Comparison of ENCODE assay signal across 27 mouse cellular contexts in the genomic region with DNA sequence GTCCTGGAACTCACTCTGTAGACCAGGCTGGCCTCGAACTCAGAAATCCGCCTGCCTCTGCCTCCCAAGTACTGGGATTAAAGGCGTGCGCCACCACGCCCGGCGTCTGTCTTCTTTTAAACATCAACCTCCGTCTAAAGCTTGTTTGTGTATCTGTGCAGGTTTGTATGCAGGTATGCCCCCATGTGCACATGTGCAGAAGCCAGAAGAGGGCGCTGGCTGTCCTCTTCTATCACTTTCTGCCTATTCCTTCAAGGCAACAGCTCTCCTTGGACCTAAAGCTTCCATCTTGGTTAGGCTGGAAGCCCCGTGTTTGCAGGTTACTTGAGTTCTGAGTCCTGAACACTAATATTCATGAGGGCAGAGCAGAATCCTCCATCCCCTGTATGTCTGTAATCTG. TPM values are rescaled to one million over a fixed set of nuclear protein-coding genes. Genes with fewer than 3 reads are reported as not detected.
A peak's percentile ranks its signal among the peaks of the same experiment; 100 is the strongest.
DNase-seq lines count a peak whose midpoint lies in the region; ATAC-seq and TF ChIP-seq lines count a peak whose summit lies in the region.
"Had no signal": no experiment of that assay in that cellular context is flagged by ENCODE, and none has a peak within 500 bp of the region (broad histone marks: within the 10 kb centered on the region; RNA-seq: fewer than 3 reads in every experiment).

No protein-coding gene starts in this region.

- peak; percentile 28; the same call in 1 of the 2 replicates for TF ChIP-seq CTCF in liver, postnatal 0 days (IDR thresholded peaks at IDR 0.05; ENCODE audit: low read depth)
- TF ChIP-seq CTCF in ES-Bruce4 (IDR thresholded peaks at IDR 0.05; ENCODE audit: low read depth, low read length) (peak; percentile 7), MEL (IDR thresholded peaks at IDR 0.05 in 2 of 3, conservative IDR thresholded peaks at IDR 0.05 in 1 of 3; ENCODE audit: control insufficient read depth in 1 of 3, insufficient read depth in 1 of 3, low read depth in 2 of 3, low read length in 3 of 3, poor library complexity in 1 of 3, severe bottlenecking in 1 of 3) (peak; percentile 7 to 26 (median 20); a peak in 3 of 6 replicates)

- ATAC-seq in liver, postnatal 0 days = no peak
- ATAC-seq in liver, embryonic 11.5 days (replicated peaks; ENCODE audit: low FRiP score) = no peak
- ATAC-seq: forebrain, embryonic 13.5 days; forebrain, postnatal 0 days; hindbrain, embryonic 16.5 days; intestine, embryonic 15.5 days had no signal

- no peak for DNase-seq in liver, postnatal 0 days
- no peak for DNase-seq in liver, embryonic 11.5 days (ENCODE audit: low spot score)
- peak; percentile 23 for DNase-seq in MEL (ENCODE audit: low read depth, low spot score)
- peak; percentile 82 for DNase-seq in ZHBTc4 (ENCODE audit: low read depth, low spot score)
- DNase-seq in kidney, adult 9 months = no peak
- DNase-seq in frontal cortex, postnatal 14 days (ENCODE audit: low spot score in 2 of 2) = no peak
- DNase-seq in thymus, postnatal 4 days = no peak
- DNase-seq: adrenal gland, adult 8-10 months; adrenal gland, postnatal 25 days; cerebellum, adult 18-20 months; cerebellum, adult 9-10 months; cerebellum, postnatal 14 days; forebrain, postnatal 0 days; gastrocnemius, postnatal 25 days; heart, adult 18-20 months; heart, postnatal 10 days; heart, postnatal 36 days had no signal

- H3K27me3 ChIP-seq in liver, postnatal 0 days (ENCODE audit: insufficient read depth, low read length) = no peaks in the 10 kb centered on the region
- H3K27me3 ChIP-seq in liver, embryonic 11.5 days (replicated peaks; ENCODE audit: control insufficient read depth, insufficient read depth, low read length) = no peaks in the 10 kb centered on the region
- H3K27me3 ChIP-seq in ES-Bruce4 (ENCODE audit: control insufficient read depth, insufficient read depth, low read length, poor library complexity, severe bottlenecking) = no peaks in the 10 kb centered on the region
- H3K27me3 ChIP-seq in MEL (ENCODE audit: control insufficient read depth in 1 of 2, insufficient read depth in 2 of 2, low read length in 2 of 2) = no peaks in the 10 kb centered on the region
- H3K27me3 ChIP-seq: heart, embryonic 12.5 days; intestine, embryonic 15.5 days had no signal

- no peak overlapping the region for H3K4me3 ChIP-seq in liver, postnatal 0 days (ENCODE audit: low read depth, low read length)
- no peak overlapping the region for H3K4me3 ChIP-seq in liver, embryonic 11.5 days (ENCODE audit: low read depth, low read length)
- H3K4me3 ChIP-seq in ES-Bruce4 (ENCODE audit: low read depth, low read length) = no peak overlapping the region
- no peak overlapping the region for H3K4me3 ChIP-seq in MEL (ENCODE audit: control insufficient read depth in 1 of 2, insufficient read depth in 1 of 2, low read depth in 2 of 2, low read length in 2 of 2)
- H3K4me3 ChIP-seq: forebrain, embryonic 10.5 days; forebrain, embryonic 13.5 days; heart, embryonic 12.5 days; heart, embryonic 15.5 days; hindbrain, embryonic 10.5 days; hindbrain, embryonic 13.5 days; intestine, embryonic 15.5 days had no signal

- TF ChIP-seq RAD21 in MEL (IDR thresholded peaks at IDR 0.05; ENCODE audit: low read depth, low read length) = no peak

- H3K4me2 ChIP-seq in liver, postnatal 0 days (ENCODE audit: low read depth, low read length) = no peak overlapping the region
- no peak overlapping the region for H3K4me2 ChIP-seq in liver, embryonic 11.5 days
- H3K4me2 ChIP-seq: forebrain, embryonic 13.5 days; heart, embryonic 12.5 days; heart, embryonic 15.5 days; hindbrain, embryonic 13.5 days; intestine, embryonic 15.5 days had no signal

- H3K9me3 ChIP-seq in liver, postnatal 0 days (ENCODE audit: low read length) = no peaks in the 10 kb centered on the region
- H3K9me3 ChIP-seq in liver, embryonic 11.5 days (ENCODE audit: control insufficient read depth, low read length) = no peaks in the 10 kb centered on the region
- H3K9me3 ChIP-seq in ES-Bruce4 (replicated peaks; ENCODE audit: control insufficient read depth, insufficient read depth, low read length, poor library complexity, severe bottlenecking) (no peaks in the 10 kb centered on the region), MEL (replicated peaks; ENCODE audit: insufficient read depth, low read length) (no peaks in the 10 kb centered on the region)
- H3K9me3 ChIP-seq: forebrain, embryonic 10.5 days; forebrain, embryonic 13.5 days; G1E; heart, embryonic 12.5 days; heart, embryonic 15.5 days; hindbrain, embryonic 10.5 days; hindbrain, embryonic 13.5 days; intestine, embryonic 15.5 days had no signal

- H3K79me2 ChIP-seq in MEL (ENCODE audit: control insufficient read depth, insufficient read depth, low read length, poor library complexity) = no peaks in the 10 kb centered on the region; the same call in 1 of the 2 replicates

- no peak for TF ChIP-seq EP300 in liver, postnatal 0 days (IDR thresholded peaks at IDR 0.05; ENCODE audit: low read depth)
- TF ChIP-seq EP300 in ES-Bruce4 (IDR thresholded peaks at IDR 0.05; ENCODE audit: insufficient read depth, low read depth, low read length) = no peak
- no peak for TF ChIP-seq EP300 in MEL (IDR thresholded peaks at IDR 0.05; ENCODE audit: low read depth in 1 of 2, low read length in 2 of 2)

- no peak overlapping the region for H3K9ac ChIP-seq in liver, postnatal 0 days (replicated peaks)
- H3K9ac ChIP-seq in liver, embryonic 11.5 days (ENCODE audit: low read depth, low read length) = no peak overlapping the region
- no peak overlapping the region for H3K9ac ChIP-seq in ES-Bruce4 (ENCODE audit: low read depth, poor library complexity, severe bottlenecking)
- H3K9ac ChIP-seq in MEL (ENCODE audit: control insufficient read depth, low read depth, low read length, poor library complexity, severe bottlenecking) = no peak overlapping the region
- H3K9ac ChIP-seq: forebrain, embryonic 13.5 days; forebrain, postnatal 0 days; heart, embryonic 12.5 days; heart, embryonic 15.5 days; hindbrain, embryonic 13.5 days; intestine, embryonic 15.5 days had no signal

- H3K27ac ChIP-seq in liver, postnatal 0 days (ENCODE audit: low read depth) = no peak overlapping the region
- no peak overlapping the region for H3K27ac ChIP-seq in liver, embryonic 11.5 days (ENCODE audit: low read depth, low read length)
- H3K27ac ChIP-seq in ES-Bruce4 (ENCODE audit: insufficient read depth, low read length) = no peak overlapping the region
- H3K27ac ChIP-seq in MEL (ENCODE audit: control insufficient read depth, low read depth, low read length) = no peak overlapping the region
- H3K27ac ChIP-seq: forebrain, embryonic 10.5 days; forebrain, embryonic 13.5 days; heart, embryonic 15.5 days; hindbrain, embryonic 10.5 days; hindbrain, embryonic 13.5 days; intestine, embryonic 15.5 days had no signal

- H3K36me3 ChIP-seq in liver, postnatal 0 days (replicated peaks; ENCODE audit: insufficient read depth, low read length) = no peaks in the 10 kb centered on the region
- H3K36me3 ChIP-seq in liver, embryonic 11.5 days (ENCODE audit: control insufficient read depth, insufficient read depth, low read length) = no peaks in the 10 kb centered on the region
- no peaks in the 10 kb centered on the region for H3K36me3 ChIP-seq in ES-Bruce4 (ENCODE audit: control insufficient read depth, insufficient read depth, low read length, poor library complexity, severe bottlenecking)
- H3K36me3 ChIP-seq in MEL (ENCODE audit: control insufficient read depth in 1 of 2, insufficient read depth in 2 of 2, low read length in 2 of 2) = peaks cover 0 to 9% of the 10 kb centered on the region in 2 experiments; a peak in 2 of 4 replicates
- H3K36me3 ChIP-seq: forebrain, embryonic 10.5 days; G1E; heart, embryonic 12.5 days; heart, embryonic 15.5 days; hindbrain, embryonic 10.5 days; hindbrain, embryonic 13.5 days; intestine, embryonic 15.5 days had no signal

- TF ChIP-seq POLR2A in ES-Bruce4 (IDR thresholded peaks at IDR 0.05; ENCODE audit: insufficient read depth, low read length) = no peak
- no peak for TF ChIP-seq POLR2A in MEL (IDR thresholded peaks at IDR 0.05; ENCODE audit: control insufficient read depth in 1 of 2, insufficient read depth in 1 of 2, low read depth in 1 of 2, low read length in 2 of 2, poor library complexity in 1 of 2)

- H3K4me1 ChIP-seq in liver, postnatal 0 days (ENCODE audit: insufficient read depth) = peaks cover 14% of the 10 kb centered on the region
- H3K4me1 ChIP-seq in liver, embryonic 11.5 days (replicated peaks; ENCODE audit: control insufficient read depth, insufficient read depth, low read length) = no peaks in the 10 kb centered on the region; the same call in 1 of the 2 replicates
- H3K4me1 ChIP-seq in ES-Bruce4 (ENCODE audit: control insufficient read depth, insufficient read depth, low read length) (no peaks in the 10 kb centered on the region), MEL (ENCODE audit: control insufficient read depth in 1 of 2, insufficient read depth in 2 of 2, low read length in 2 of 2) (peaks cover 6 to 14% of the 10 kb centered on the region in 2 experiments)
- H3K4me1 ChIP-seq: intestine, embryonic 15.5 days had no signal

- 87% methylated on average over 10 of the region's 10 CpGs for WGBS in liver, postnatal 0 days (ENCODE audit: insufficient replicate concordance)
- 90% methylated on average over 10 of the region's 10 CpGs for WGBS in liver, embryonic 11.5 days

RNA-seq across cellular contexts. Expression of a gene that starts 7.0 kb away (rescaled TPM):
- 76.4 and 80.8 TPM in 2 replicates for polyA plus RNA-seq in liver, postnatal 0 days (2015; fragmentation: Nextera tagmentation; extraction: Ambion mirVana)
- 112 and 129 TPM in 2 replicates for polyA plus RNA-seq in liver, embryonic 11.5 days (2014; fragmentation: Nextera tagmentation; extraction: Ambion mirVana)
- polyA plus RNA-seq in ES-Bruce4 (2011; ENCODE audit: insufficient read depth, insufficient read length, low read depth, missing spikeins) (73.4 and 74.4 TPM in 2 replicates), MEL (2012; ENCODE audit: insufficient read depth in 1 of 2, insufficient read length in 2 of 2, low read depth in 1 of 2, low replicate concordance in 2 of 2, missing spikeins in 1 of 2) (10 to 100 TPM in 1 of 2 experiments, not detected in 1; 78.2 TPM)
- 14.3 and 16.2 TPM in 2 replicates for total RNA-seq in MEL (2012; rRNA removed)

RNA-seq across cellular contexts. Expression of a gene that starts 34.7 kb away (rescaled TPM):
- 54.6 and 57.6 TPM in 2 replicates for polyA plus RNA-seq in liver, postnatal 0 days (2015; fragmentation: Nextera tagmentation; extraction: Ambion mirVana)
- 104 and 116 TPM in 2 replicates for polyA plus RNA-seq in liver, embryonic 11.5 days (2014; fragmentation: Nextera tagmentation; extraction: Ambion mirVana)
- polyA plus RNA-seq in ES-Bruce4 (2011; ENCODE audit: insufficient read depth, insufficient read length, low read depth, missing spikeins) = 43.7 and 46.1 TPM in 2 replicates
- total RNA-seq in MEL (2012; rRNA removed) = 126 and 128 TPM in 2 replicates
- polyA plus RNA-seq in MEL (2012; ENCODE audit: insufficient read depth in 1 of 2, insufficient read length in 2 of 2, low read depth in 1 of 2, low replicate concordance in 2 of 2, missing spikeins in 1 of 2) = 100 to 1,000 TPM in 1 of 2 experiments, not detected in 1; 110 TPM

RNA-seq across cellular contexts. Expression of a gene that starts 50.8 kb away (rescaled TPM):
- polyA plus RNA-seq in liver, postnatal 0 days (2015; fragmentation: Nextera tagmentation; extraction: Ambion mirVana) = 161 and 163 TPM in 2 replicates
- 242 and 253 TPM in 2 replicates for polyA plus RNA-seq in liver, embryonic 11.5 days (2014; fragmentation: Nextera tagmentation; extraction: Ambion mirVana)
- 23.4 and 26.6 TPM in 2 replicates for polyA plus RNA-seq in ES-Bruce4 (2011; ENCODE audit: insufficient read depth, insufficient read length, low read depth, missing spikeins)
- 16.5 and 17.0 TPM in 2 replicates for total RNA-seq in MEL (2012; rRNA removed)
- 10 to 100 TPM in 1 of 2 experiments, not detected in 1; 33.2 TPM for polyA plus RNA-seq in MEL (2012; ENCODE audit: insufficient read depth in 1 of 2, insufficient read length in 2 of 2, low read depth in 1 of 2, low replicate concordance in 2 of 2, missing spikeins in 1 of 2)

RNA-seq across cellular contexts. Expression of a gene that starts 57.7 kb away (rescaled TPM):
- 18.6 and 20.9 TPM in 2 replicates for polyA plus RNA-seq in liver, postnatal 0 days (2015; fragmentation: Nextera tagmentation; extraction: Ambion mirVana)
- polyA plus RNA-seq in liver, embryonic 11.5 days (2014; fragmentation: Nextera tagmentation; extraction: Ambion mirVana) = 144 and 156 TPM in 2 replicates
- polyA plus RNA-seq in ES-Bruce4 (2011; ENCODE audit: insufficient read depth, insufficient read length, low read depth, missing spikeins) (255 and 287 TPM in 2 replicates), MEL (2012; ENCODE audit: insufficient read depth in 1 of 2, insufficient read length in 2 of 2, low read depth in 1 of 2, low replicate concordance in 2 of 2, missing spikeins in 1 of 2) (100 to 1,000 TPM; 290 to 643 TPM)
- total RNA-seq in MEL (2012; rRNA removed) = 191 and 213 TPM in 2 replicates

Comparison
In these comparisons a context has a peak if more than half of its experiments do, and no peak if none do; other contexts are left out.
1. DNase-seq: peak in MEL (single experiment) and ZHBTc4 (single experiment); none in liver, postnatal 0 days (single experiment), liver, embryonic 11.5 days (single experiment), kidney, adult 9 months (single experiment), frontal cortex, postnatal 14 days (0 of 2) and thymus, postnatal 4 days (single experiment).
2. Peak in every context shown above with its lines, with median percentiles within 50 percentile points of each other: CTCF ChIP-seq.